Mouse (Mus musculus) left cerebral cortex, adult 2 months (tissue): Measurements from ENCODE around the gene Vwa7. TPM values are rescaled to one million over a fixed set of nuclear protein-coding genes. Genes with fewer than 3 reads are reported as not detected.
"Not testable (repeated sequence)": the region's sequence is repeated elsewhere in the genome, so short reads cannot be mapped to it uniquely, and the experiment has no call there.

Source experiments
- DNase-seq, 2 experiments: peaks; one replicate each; pipeline ENCODE4 v3.0.0; 2021 to 2022; ENCODE audit warnings: low spot score in 2 of 2, mixed read lengths in 1 of 2; ENCODE audit errors: extremely low spot score in 1 of 2
- H3K27ac ChIP-seq: fragments of 200-600 bp; 2 replicates; pipeline ENCODE4 v1.8.1; 2022
- H3K4me3 ChIP-seq: fragments of 200-600 bp; 2 replicates; pipeline ENCODE4 v1.8.1; 2022
- CTCF ChIP-seq: fragments of 200-600 bp; IDR thresholded peaks from 2 replicates; pipeline ENCODE4 v1.8.1; 2022; ENCODE audit warnings: antibody characterized with exemption, mild to moderate bottlenecking, moderate library complexity
- intact Hi-C: fragments of 180-260 bp; cut with DNase I; formaldehyde crosslinking; loops from one replicate; pipeline ENCODE4 v1.15.1; 2025
- total RNA-seq, 2 experiments: library from RNA; stranded (reverse); gene quantifications; 2 replicates each; pipeline ENCODE4 v1.2.3; 2021

Vwa7 gene
- total RNA-seq, 2 experiments from 2014 or later = 0.40 to 0.43 TPM

- TF ChIP-seq CTCF = no peak
- intact Hi-C loops = loop anchor here (5.0 kb wide), 2 partner anchors 125 to 145 kb away; partner anchors contain the start of genes Dxo and Stk19
- H3K27ac ChIP-seq = peak overlapping the region; percentile 92
- no peak for DNase-seq
- peak overlapping the region; percentile 69 for H3K4me3 ChIP-seq
Observed at GRCm38 (mm10) chr17:34982328-34982727, 34.1 kb upstream of the Vwa7 start.

- peak; percentile 86 for TF ChIP-seq CTCF
- Histone ChIP-seq H3K4me3 (no peak overlapping the region), H3K27ac (no peak overlapping the region)
- intact Hi-C loops = loop anchor here (5.0 kb wide), 2 partner anchors 127 to 147 kb away; partner anchors contain the start of genes Dxo and Stk19
- no peak for DNase-seq
Observed at GRCm38 (mm10) chr17:34984218-34984617, 32.2 kb upstream of the Vwa7 start.

GRCm38 (mm10) chr17:34994751-34995150, 21.6 kb upstream of the Vwa7 start:
- H3K4me3 ChIP-seq = no peak overlapping the region
- no peak for TF ChIP-seq CTCF
- no peak overlapping the region for H3K27ac ChIP-seq
- DNase-seq = no peak
- intact Hi-C loops = no loop called here

- DNase-seq, H3K27ac ChIP-seq, H3K4me3 ChIP-seq, intact Hi-C loops: not testable (repeated sequence)
Observed at GRCm38 (mm10) chr17:34995192-34995591, 21.2 kb upstream of the Vwa7 start.

DNA sequence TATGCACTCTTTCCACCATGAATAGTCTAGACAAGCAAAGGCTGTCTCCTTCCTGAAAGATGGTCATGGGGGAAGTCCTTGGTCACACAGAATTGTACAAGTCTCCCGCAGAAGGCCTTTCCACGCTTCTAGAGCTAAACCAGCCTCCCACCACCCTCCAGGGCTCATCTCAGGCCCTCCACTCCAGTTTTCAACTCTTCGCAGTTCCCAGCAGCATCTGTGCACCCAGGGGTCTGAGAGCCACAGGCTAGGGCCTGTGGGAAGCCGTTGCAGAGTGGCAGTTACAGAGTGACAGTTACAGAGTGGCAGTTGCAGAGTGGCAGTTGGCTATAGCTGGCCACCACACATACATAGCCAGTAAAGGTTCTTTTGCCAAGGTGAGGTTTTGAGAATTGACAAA, 20.5 kb upstream of the Vwa7 start:
- H3K4me3 ChIP-seq, H3K27ac ChIP-seq, DNase-seq, intact Hi-C loops: not testable (repeated sequence)

- Histone ChIP-seq H3K27ac (no peak overlapping the region), H3K4me3 (no peak overlapping the region)
- TF ChIP-seq CTCF = no peak
- DNase-seq = no peak
- intact Hi-C loops = no loop called here
Observed at GRCm38 (mm10) chr17:34996411-34997141, 19.8 kb upstream of the Vwa7 start.

DNA sequence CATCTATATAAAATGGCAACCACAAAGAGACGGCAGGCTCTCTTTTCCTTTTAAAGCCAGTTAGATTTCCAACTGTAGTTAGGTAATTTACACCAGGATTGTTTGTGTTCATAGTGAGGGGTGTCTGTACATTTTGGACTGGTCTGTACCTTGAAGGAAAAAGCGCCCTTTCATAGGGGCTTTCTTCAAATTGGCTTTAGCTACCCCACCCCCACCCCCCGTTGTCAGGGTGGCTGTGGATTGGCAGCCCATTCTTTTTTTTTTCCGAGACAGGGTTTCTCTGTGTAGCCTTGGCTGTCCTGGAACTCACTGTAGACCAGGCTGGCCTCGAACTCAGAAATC, 19.3 kb upstream of the Vwa7 start:
- DNase-seq = no peak
- Histone ChIP-seq H3K4me3 (no peak overlapping the region), H3K27ac (no peak overlapping the region)
- intact Hi-C loops = no loop called here
- no peak for TF ChIP-seq CTCF

DNA sequence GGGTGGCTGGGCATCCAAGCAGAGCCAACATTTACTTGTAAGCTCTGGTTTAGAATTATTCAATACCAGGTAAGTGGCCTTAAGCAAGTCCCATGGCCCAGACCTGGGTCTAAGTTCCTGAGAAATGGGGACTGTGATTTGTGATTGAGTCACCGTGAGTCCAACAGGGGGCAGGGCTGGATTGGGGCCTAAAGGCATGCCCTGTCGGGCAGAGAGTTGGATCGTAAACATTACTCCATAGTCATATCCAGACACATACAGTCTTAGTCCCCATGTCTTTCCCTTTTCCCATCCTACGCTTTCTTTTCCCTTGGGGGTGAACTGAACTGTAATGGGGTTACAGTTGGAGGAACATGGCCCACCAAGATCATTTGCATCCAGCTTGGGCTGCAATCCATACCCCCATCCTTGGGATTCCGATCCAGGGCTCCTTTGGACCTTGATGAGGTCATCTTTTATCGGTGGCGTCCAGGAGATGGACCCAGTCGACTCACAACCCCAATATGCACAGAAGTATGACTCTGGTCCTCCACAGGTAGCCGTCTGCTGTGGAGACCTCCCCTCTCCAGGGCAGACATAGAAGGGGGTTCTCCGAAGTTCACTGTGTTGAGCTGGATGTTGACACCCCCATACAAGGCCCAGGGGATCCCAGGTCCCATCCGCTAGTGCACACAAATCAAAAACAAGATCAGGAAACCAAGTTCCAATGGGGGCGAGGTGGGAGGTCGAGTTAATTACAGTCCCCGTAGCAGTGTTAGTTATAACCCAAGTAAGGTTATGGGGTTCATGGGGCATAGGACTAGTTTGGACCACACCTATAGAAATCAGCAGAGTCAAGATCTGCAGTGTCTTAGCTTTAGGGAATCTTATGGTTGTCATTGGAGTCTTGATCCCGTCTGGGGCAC, 17.6 kb upstream of the Vwa7 start:
- intact Hi-C loops = no loop called here
- no peak overlapping the region for H3K27ac ChIP-seq
- no peak overlapping the region for H3K4me3 ChIP-seq
- no peak for DNase-seq
- no peak for TF ChIP-seq CTCF

DNA sequence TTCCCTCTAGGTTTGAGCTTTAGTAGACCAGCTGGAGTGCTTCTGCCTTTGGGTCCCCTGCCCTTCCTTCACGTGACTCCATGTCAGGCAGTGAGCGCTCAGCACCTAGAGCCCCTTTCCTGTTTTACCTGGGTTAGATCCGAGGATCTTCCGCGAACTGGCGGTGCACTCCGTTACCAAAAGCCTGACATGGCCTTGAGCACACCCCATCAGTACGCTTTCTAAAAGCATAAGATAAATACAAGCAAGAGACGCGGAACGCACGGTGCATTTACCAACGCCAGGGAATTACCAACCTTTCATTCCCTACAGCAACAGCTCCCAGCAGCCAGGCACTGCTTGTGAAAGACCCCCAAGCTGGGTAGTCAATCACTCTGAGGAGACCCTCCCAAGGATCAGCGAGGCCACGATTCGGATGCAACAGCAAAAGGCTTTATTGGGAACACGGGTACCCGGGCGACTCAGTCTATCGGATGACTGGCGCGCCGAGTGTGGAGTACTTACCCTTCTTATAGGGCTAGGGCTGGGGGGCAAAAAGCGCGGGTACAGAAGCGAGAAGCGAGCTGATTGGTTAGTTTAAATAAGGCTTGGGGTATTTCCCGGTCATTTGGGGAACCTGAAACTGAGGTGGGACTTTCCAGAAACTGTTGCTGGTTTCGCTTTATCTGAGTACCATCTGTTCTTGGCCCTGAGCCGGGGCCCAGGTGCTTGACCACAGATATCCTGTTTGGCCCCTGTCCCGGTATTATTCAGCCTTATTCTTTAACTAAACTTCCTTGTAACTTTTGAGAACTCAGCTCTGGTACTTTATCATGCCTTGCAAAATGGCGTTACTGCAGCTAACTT, 16.3 kb upstream of the Vwa7 start:
- intact Hi-C loops = loop anchor here (5.0 kb wide), 1 partner anchor 122 kb away; the partner anchor contains the start of genes Csnk2b and Gpank1
- DNase-seq, H3K27ac ChIP-seq: not testable (repeated sequence)
- peak overlapping the region; percentile 90 for H3K4me3 ChIP-seq

DNA sequence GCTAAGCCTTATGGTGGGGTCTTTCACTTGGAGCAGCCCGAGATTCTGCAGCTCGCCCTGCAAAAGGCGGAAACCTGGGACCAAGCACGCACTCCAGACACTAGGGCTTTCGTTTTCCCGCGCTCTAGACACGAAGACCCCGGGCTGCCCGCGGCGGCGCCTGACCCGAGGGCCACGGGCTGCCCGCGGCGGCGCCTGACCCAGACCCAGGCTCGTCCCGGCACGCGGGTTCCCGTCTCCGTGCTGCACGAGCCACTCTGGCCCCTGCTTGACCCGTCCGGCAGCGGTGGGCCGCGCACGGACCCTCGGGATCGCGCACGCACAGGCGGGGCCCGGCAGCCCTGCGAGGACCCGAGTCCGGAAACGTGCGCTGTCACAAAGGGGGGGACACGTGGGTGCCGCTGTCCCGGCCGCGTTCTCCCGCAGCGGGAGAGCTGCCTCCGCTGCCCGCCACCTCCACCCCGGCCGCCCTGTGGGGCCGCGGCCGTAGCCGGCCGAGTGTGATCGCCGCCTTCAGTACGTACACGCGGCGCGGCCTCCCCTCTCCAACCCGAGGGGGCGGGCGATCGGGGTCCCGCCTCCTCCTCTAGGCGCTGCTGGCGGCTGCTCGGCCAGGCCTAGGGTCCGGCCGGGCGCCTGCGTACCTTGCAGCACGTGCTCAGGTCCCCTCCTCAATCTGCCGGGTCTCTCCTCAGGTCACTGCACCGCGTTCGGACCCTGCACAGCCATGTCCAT, 15.5 kb upstream of the Vwa7 start, which contains the start of gene Vars:
TSS of gene Vars (plus strand) at position 271 of the 735 bp plus-strand sequence.
- intact Hi-C loops = loop anchor here (5.0 kb wide), 1 partner anchor 121 kb away; the partner anchor contains the start of genes Csnk2b and Gpank1
- H3K27ac ChIP-seq = peak within 1 kb of the TSS; percentile 99

More for the DNA sequence above, 15.5 kb upstream of the Vwa7 start, which contains the start of gene Vars:
- no peak for TF ChIP-seq CTCF
- H3K4me3 ChIP-seq = peak within 1 kb of the TSS; percentile 90
- peak; percentile 77 to 78 for DNase-seq
